ENCODE assay signal across 8 mouse cellular contexts in genomic region chrX:155216271-155216670, GRCm38 (mm10). TPM values are rescaled to one million over a fixed set of nuclear protein-coding genes. Genes with fewer than 3 reads are reported as not detected.
DNase-seq lines count a peak whose midpoint lies in the region; ATAC-seq lines count a peak whose summit lies in the region.

Gene Sat1 (minus strand): TSS chrX:155216449.

- no peaks in the 10 kb centered on the region for H3K27me3 ChIP-seq in heart, embryonic 13.5 days (replicated peaks)
- no peaks in the 10 kb centered on the region for H3K27me3 ChIP-seq in liver, embryonic 12.5 days (replicated peaks)
- H3K27me3 ChIP-seq in stomach, embryonic 15.5 days (replicated peaks) = no peaks in the 10 kb centered on the region

- H3K9me3 ChIP-seq in heart, embryonic 13.5 days = no peaks in the 10 kb centered on the region
- H3K9me3 ChIP-seq in liver, embryonic 12.5 days (replicated peaks) = no peaks in the 10 kb centered on the region
- H3K9me3 ChIP-seq in stomach, embryonic 15.5 days = no peaks in the 10 kb centered on the region

- H3K4me1 ChIP-seq in heart, embryonic 13.5 days = no peaks in the 10 kb centered on the region
- H3K4me1 ChIP-seq in liver, embryonic 12.5 days = no peaks in the 10 kb centered on the region
- no peaks in the 10 kb centered on the region for H3K4me1 ChIP-seq in stomach, embryonic 15.5 days

- 6% methylated on average over 26 of the region's 26 CpGs for WGBS in heart, embryonic 13.5 days
- WGBS in liver, embryonic 12.5 days (ENCODE audit: insufficient replicate concordance) = 5% methylated on average over 26 of the region's 26 CpGs
- WGBS in stomach, embryonic 15.5 days = 17% methylated on average over 26 of the region's 26 CpGs

- peak within 1 kb of the TSS; percentile 85 for H3K9ac ChIP-seq in heart, embryonic 13.5 days
- peak within 1 kb of the TSS; percentile 72 for H3K9ac ChIP-seq in liver, embryonic 12.5 days
- 0 out of 2 replicates have a peak within 1 kb of the TSS, but pooled peaks have one; percentile 34 for H3K9ac ChIP-seq in stomach, embryonic 15.5 days

- peak; percentile 94 for DNase-seq in CD4-positive helper T cell, adult 2 months (ENCODE audit: low read depth, low spot score)
- DNase-seq in brain, embryonic 18.5 days (ENCODE audit: low read depth, low spot score) = peak; percentile 63
- DNase-seq in kidney, postnatal 10 days = peak; percentile 95
- peak; percentile 86 to 91 for DNase-seq in natural killer cell, adult 2 months (ENCODE audit: low spot score in 2 of 2)

- H3K36me3 ChIP-seq in heart, embryonic 13.5 days = peaks cover 4% of the 10 kb centered on the region; the same call in 1 of the 2 replicates
- peaks cover 2% of the 10 kb centered on the region; the same call in 1 of the 2 replicates for H3K36me3 ChIP-seq in liver, embryonic 12.5 days
- H3K36me3 ChIP-seq in stomach, embryonic 15.5 days = no peaks in the 10 kb centered on the region

- peak within 1 kb of the TSS; percentile 65 for H3K4me3 ChIP-seq in heart, embryonic 13.5 days
- peak within 1 kb of the TSS; percentile 66 for H3K4me3 ChIP-seq in liver, embryonic 12.5 days
- H3K4me3 ChIP-seq in stomach, embryonic 15.5 days (replicated peaks) = peak within 1 kb of the TSS; percentile 52

- peak within 1 kb of the TSS; percentile 71 for H3K27ac ChIP-seq in heart, embryonic 13.5 days (replicated peaks)
- H3K27ac ChIP-seq in liver, embryonic 12.5 days = peak within 1 kb of the TSS; percentile 67
- H3K27ac ChIP-seq in stomach, embryonic 15.5 days = peak within 1 kb of the TSS; percentile 65; the same call in 1 of the 2 replicates

- peak; percentile 100 for ATAC-seq in erythroid progenitor cell, adult 5-6 weeks (replicated peaks; ENCODE audit: low FRiP score, poor library complexity, severe bottlenecking)
- ATAC-seq in heart, embryonic 13.5 days (ENCODE audit: extremely low read depth, insufficient number of reproducible peaks, low FRiP score, low TSS enrichment) = peak; percentile 87
- ATAC-seq in liver, embryonic 12.5 days = peak; percentile 100
- ATAC-seq in stomach, embryonic 15.5 days (ENCODE audit: insufficient read depth, low FRiP score, low read depth) = peak; percentile 99

- peak within 1 kb of the TSS; percentile 68 for H3K4me2 ChIP-seq in heart, embryonic 13.5 days
- peak within 1 kb of the TSS; percentile 67 for H3K4me2 ChIP-seq in liver, embryonic 12.5 days
- H3K4me2 ChIP-seq in stomach, embryonic 15.5 days = peak within 1 kb of the TSS; percentile 50

RNA-seq across cellular contexts. Expression of gene Sat1, which starts in this region (rescaled TPM):
- total RNA-seq in erythroid progenitor cell, adult 5-6 weeks (2015; ENCODE audit: low replicate concordance) = 115 and 148 TPM in 2 replicates
- 38.1 and 82.3 TPM in 2 replicates for total RNA-seq in erythroid progenitor cell, adult 5-6 weeks (2017; ENCODE audit: low replicate concordance)
- polyA plus RNA-seq in heart, embryonic 13.5 days (2015; fragmentation: Nextera tagmentation; extraction: Ambion mirVana) = 89.9 and 96.1 TPM in 2 replicates
- 58.6 and 63.2 TPM in 2 replicates for polyA plus RNA-seq in liver, embryonic 12.5 days (2016; fragmentation: Nextera tagmentation; extraction: Ambion mirVana)
- 185 and 195 TPM in 2 replicates for polyA plus RNA-seq in stomach, embryonic 15.5 days (2015; fragmentation: Nextera tagmentation; extraction: Ambion mirVana)

Comparison
In these comparisons a context has a peak if more than half of its experiments do, and no peak if none do; other contexts are left out.
1. Peak in every context shown above with its lines: DNase-seq, ATAC-seq, H3K4me3 ChIP-seq and H3K27ac ChIP-seq.
2. H3K9ac ChIP-seq: peak in every context shown above with its lines; median percentile 85 in heart, embryonic 13.5 days; 72 in liver, embryonic 12.5 days; 34 in stomach, embryonic 15.5 days.